Mouse (Mus musculus): ENCODE results near the gene Armc12.

Armc12 gene

DNA sequence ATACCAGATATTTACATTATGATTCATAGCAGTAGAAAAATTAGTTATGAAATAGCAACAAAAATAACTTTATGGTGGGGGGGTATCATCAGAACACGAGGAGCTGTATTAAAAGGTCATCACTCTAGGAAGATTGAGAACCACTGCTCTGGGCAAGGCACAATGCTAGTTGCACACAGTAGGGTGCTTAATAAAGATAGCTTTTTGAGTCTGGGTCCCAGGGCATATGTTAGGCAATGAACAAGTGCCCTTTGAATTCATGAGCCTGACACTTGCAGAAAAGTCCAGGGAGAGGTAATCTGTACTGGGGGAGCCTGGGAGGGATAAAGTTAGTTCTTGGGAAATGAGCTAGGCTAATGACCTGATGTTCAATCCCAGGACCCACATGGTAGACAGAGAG lies 17.3 kb upstream of the Armc12 start:
- DNase-seq (ENCODE audit: low spot score), result no peak

DNA sequence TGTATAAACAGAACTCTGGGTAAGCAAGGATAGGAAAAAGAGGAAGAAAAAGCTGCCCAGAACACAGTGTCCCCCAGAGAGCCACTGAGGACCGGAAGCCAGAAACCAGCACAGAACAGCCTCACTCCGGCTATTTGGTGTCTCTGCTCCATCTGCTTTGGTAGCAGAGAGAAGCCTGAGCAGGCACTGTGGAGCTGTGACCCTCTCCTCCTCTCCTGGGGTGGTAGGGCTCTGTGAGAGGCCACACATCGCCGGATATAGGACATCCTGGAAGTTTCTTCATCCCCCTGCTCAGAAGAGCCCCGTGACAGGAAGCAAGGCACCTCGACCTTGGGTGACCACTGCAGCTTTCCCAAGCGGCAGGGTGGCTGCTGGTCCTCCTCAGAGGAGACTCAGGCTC lies 16.8 kb upstream of the Armc12 start:
- DNase-seq (ENCODE audit: low spot score), result no peak

DNA sequence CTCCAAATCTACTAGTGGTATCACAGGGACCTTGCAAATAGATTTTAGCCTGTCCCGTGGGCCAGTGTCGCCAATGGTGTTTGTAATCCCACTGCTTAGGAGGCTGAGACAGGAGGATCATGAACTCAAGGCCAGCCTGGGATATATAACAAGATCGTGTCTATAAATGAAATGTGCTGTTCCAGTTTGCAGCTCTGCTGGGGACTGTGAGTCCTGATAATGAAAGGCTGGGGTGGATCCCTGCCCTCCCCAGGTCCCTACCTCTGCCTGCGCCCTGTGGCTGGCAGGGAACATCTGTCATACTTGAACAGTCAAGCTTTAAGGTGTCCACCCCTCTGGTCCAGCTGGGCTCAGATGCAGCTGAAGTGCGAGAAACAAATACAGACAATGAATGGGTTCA lies 16.1 kb upstream of the Armc12 start:
- DNase-seq (ENCODE audit: low spot score), result no peak

GRCm38 (mm10) chr17:28515431-28516341 lies 14.9 kb upstream of the Armc12 start:
- DNase-seq (ENCODE audit: low spot score), result no peak

DNA sequence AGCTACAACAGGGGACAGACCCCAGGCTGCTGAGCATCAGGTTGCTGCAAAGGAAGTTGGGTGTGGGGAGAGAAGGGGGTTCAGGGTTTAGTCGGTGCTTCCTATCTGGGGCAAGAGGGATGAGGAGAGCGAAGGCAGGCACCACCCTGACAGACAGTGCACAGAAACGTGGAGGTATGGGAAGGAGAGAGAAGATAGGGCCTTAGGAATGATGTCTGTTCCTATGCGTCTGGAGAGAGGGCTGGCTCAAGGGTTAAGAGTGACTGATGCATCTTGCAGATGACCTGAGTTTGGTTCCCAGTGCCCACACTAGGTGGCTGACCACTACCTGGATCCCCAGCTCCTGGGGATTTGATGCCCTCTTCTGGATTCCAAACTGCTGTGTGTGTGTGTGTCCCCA lies 13.7 kb upstream of the Armc12 start:
- no peak for DNase-seq (ENCODE audit: low spot score)

DNA sequence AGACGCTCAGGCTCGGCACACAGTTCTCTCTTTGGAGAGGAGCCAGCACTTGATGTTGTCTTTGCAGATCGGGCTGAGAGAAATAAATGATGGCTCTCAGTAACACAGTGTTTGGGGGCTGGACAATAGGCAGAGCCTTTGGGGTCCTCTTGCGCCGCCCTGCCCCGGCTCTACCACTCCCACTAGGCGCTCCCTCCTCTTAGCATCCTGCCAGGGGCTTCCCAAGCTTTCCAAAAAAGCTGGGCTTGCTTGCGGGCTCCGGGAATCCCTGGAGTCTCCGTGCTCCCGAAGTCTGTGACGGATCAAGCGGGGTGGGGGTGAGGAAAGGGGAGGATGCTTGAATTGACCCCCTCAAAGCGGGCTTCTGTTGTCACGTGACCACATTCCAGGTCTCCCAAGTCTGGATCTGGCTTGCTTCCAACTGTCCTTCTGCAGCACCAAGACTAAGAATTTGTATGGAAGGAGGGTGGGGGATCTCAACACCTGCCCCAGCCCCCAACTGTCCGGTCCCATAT lies 13.1 kb upstream of the Armc12 start, which contains the start of gene Fkbp5:
Fkbp5 (minus strand) TSS at position 87 of the 515 bp plus-strand sequence.
- DNase-seq (ENCODE audit: low spot score), result peak; percentile 54

DNA sequence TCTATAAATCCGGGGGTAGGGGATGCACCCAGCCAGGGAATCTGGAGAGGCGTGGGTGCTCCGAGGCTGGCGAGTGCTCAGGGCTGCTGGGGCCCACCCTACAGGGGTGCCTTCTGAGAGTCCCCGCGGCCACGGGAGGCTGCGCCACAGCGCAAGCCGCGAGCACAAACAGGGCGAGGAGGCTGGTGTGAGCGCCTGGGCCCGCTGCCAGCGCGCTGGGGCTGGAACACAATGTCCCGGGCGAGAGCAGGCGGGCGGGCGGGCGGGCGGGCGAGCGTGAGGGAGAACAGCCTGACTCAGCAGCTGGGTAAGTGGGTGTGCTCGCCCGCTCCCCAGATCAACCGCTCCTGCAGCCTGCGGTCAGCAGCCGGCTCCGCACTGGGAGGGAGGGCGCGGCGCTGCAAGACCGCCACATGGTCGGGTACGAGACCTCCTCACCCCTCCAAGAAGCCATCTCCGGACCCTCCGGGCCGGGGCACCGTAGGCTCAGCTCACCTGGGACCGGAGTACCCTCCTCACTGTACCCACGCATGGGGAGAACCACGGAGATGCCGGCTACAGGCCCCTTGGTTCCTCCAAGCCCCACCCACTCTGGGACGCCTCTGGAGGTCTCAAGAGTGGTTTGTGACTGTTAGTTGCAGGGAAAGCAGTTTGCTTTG lies 12.5 kb upstream of the Armc12 start:
- peak; percentile 50 for DNase-seq (ENCODE audit: low spot score)

GRCm38 (mm10) chr17:28518615-28519071 lies 12.0 kb upstream of the Armc12 start:
- DNase-seq (ENCODE audit: low spot score), result no peak

- no peak for DNase-seq (ENCODE audit: low spot score)
These were observed 10.8 kb upstream of the Armc12 start for GRCm38 (mm10) chr17:28519827-28520226.

- DNase-seq (ENCODE audit: low spot score), result no peak
These were observed 10.0 kb upstream of the Armc12 start for GRCm38 (mm10) chr17:28520561-28520960.

- DNase-seq (ENCODE audit: low spot score), result no peak
These were observed 9.4 kb upstream of the Armc12 start for GRCm38 (mm10) chr17:28521071-28521726.

- DNase-seq (ENCODE audit: low spot score), result no peak
These were observed 8.7 kb upstream of the Armc12 start for GRCm38 (mm10) chr17:28521920-28522319.

DNA sequence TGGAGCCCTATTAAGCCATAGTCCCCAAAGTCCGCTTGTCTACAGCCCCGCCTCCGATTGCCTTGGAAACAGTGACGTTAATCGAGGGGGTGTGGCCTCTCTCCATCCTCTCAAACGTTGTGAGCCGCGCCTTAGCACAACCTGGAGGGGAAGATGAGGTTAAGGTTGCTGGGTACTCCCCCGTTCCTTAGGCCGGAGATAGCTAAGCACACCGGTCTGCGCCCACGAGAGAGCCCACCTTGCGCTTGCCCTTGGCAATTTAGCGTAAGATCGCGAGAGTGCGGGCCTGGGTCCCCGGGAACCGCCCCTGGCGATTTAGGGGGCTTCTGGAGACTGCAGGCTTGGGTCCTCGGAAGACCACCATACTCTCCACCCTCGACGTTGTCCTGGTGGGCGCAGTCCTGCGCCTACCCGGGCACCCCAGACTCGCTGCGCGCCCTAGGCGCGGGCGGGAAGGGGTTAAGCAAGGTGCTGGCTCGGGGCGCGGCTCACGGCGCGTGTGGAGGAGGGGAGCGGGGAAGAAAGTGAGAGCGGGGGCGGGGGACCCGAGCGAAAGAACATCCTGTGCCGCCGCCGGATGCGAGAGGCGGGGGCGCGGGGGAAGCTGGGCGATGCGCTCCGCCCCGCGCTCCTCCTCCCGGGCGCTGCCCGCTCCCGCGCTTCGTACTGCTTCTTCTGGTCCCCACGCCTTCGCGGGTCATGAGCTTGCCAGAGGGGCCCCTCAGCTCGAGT lies 7.8 kb upstream of the Armc12 start:
- peak; percentile 94 for DNase-seq (ENCODE audit: low spot score)

DNA sequence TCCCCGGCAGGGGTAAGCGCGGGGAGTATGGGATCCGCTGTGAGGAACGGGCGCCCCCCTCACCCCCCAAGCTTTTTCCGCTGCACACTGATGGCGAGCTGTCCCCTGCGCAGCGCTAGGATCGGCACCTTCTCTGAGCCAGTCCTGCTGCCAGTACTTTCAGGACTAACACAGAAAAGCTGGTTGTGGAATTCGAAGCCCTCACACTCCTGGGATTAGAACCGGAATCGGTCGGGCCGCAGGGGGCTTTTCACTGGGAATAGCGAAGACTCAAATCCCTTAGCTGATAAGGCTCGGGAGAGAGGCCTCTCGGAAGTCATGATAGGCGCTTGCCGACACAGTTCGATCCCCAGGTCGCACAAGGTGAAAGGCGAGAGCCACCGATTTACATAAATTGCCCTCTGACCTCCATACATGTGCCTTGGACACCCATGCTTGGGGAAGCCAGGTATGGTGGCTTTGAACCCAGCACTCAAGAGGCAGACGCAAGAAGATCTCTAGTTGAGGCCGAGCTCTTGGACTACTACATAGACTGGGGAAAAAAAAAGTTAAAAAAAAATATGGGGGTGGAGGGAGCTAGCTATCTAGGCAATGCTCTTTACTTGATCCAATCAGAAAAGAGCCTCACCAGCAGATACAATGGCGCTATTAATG lies 7.1 kb upstream of the Armc12 start:
- peak; percentile 65 for DNase-seq (ENCODE audit: low spot score)

- DNase-seq (ENCODE audit: low spot score), result no peak
These were observed 6.5 kb upstream of the Armc12 start for GRCm38 (mm10) chr17:28524009-28524695.

DNA sequence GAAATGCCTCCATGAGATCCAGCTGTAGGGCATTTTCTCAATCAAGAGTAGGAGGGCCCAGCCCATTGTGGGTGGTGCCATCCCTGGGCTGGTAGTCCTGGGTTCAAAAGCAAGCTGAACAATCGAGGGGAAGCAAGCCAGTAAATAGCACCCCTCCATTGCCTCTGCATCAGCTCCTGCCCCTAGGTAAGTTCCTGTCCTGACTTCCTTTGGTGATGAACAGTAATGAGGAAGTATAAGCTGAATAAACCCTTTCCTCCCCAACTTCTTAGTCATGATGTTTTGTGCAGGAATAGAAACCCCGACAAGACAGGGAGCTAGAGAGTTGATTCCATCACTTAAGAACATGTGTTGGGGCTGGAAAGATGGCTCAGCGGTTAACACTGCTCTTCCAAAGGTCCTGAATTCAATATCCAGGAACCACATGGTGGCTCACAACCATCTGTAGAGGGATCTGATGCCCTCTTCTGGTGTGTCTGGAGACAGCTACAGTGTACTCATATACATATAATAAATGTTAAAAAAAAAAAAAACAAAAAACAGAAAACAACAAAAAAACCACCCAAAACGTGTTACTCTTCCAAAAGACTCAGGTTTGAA lies 5.7 kb upstream of the Armc12 start:
- DNase-seq (ENCODE audit: low spot score), result no peak

- DNase-seq (ENCODE audit: low spot score), result no peak
These were observed 3.2 kb upstream of the Armc12 start for GRCm38 (mm10) chr17:28527184-28528042.

- DNase-seq (ENCODE audit: low spot score), result peak; percentile 91
These were observed 2.6 kb upstream of the Armc12 start for GRCm38 (mm10) chr17:28528043-28528351.

DNA sequence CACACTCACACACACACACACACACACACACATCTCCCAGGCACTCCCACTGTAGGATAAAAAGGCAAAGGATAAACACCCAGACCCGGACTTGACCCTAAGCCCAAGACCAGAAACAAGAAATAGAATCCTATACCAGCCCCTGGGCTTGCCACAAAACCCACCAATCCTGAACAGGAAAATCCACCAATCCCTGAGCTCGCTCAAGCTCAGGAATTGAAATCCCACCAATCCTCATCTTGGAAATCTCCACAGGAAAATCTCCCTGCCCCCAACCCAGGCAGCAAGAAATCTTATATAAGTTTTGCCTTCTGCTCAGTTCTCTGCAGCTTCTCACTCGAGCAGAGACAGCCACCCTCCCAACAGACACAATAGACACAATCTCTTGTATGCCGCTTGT lies 1.5 kb upstream of the Armc12 start:
- no peak for DNase-seq (ENCODE audit: low spot score)
